Mouse (Mus musculus) liver, adult 2 months (tissue): ENCODE measurements around the gene Stxbp3.

Source experiments
- CTCF ChIP-seq: fragments of 200-500 bp; IDR thresholded peaks from 2 replicates; pipeline ENCODE4 v1.5.1; 2011; ENCODE audit warnings: low read depth, low read length, control low read depth
- POLR2A ChIP-seq: fragments of 200-500 bp; IDR thresholded peaks from 2 replicates; pipeline ENCODE4 v1.6.1; 2011; ENCODE audit warnings: low read length, control low read depth; ENCODE audit not compliant: insufficient read depth; ENCODE audit errors: extremely low read depth

DNA sequence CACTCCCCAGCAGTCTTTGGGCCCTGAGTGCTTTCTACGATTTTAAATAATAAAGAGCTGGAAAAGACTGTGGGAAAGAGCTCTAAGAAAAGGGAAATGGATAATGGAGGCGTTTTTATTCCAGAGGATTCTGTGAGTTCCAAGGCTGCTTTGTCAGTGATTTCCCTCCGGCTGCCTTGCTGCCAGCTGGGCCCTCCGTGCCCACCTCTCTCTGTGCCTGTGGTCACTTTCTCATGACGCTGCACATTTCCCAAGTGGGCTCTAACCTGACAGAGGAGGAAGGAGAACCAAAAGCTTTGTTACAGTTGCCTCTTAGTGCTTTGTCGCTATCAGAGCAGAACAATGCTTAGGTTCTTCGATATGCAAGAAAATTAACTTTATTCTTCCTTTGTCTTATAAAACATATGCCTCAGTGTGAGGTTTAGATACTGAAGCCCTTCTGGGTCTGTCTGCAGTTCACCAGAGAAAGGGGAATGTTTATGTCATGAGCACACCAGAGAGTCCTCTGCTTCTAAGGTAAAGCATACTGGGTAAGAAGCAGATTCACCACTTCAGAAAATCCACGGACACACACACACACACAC lies 44.5 kb upstream of the Stxbp3 start:
- TF ChIP-seq CTCF (no peak), POLR2A (no peak)
